Mouse (Mus musculus) kidney, postnatal 0 days (tissue): ENCODE measurements around the gene Fam3a. TPM values are rescaled to one million over a fixed set of nuclear protein-coding genes. Genes with fewer than 3 reads are reported as not detected.

Source experiments
- ATAC-seq: fragments of 200-750 bp; cut with Nextera tagmentation; replicated peaks from 2 replicates; pipeline ENCODE4 v1.8.0; 2017; ENCODE audit warnings: low read depth, moderate number of reproducible peaks, moderate TSS enrichment, moderate library complexity; ENCODE audit not compliant: low FRiP score
- DNase-seq: peaks from one replicate; pipeline ENCODE4 v3.0.0-alpha.2; 2016; ENCODE audit warnings: low spot score
- H3K27ac ChIP-seq: fragments of 300-500 bp; sonication (generic); 2 replicates; pipeline ENCODE4 v1.5.1; 2014; ENCODE audit warnings: mild to moderate bottlenecking
- H3K27me3 ChIP-seq: fragments of 300-500 bp; sonication (generic); 2 replicates; pipeline ENCODE4 v1.6.1; 2014; ENCODE audit warnings: low read length, mixed read lengths; ENCODE audit not compliant: insufficient read depth
- H3K36me3 ChIP-seq: fragments of 300-500 bp; sonication (generic); 2 replicates; pipeline ENCODE4 v1.6.1; 2014; ENCODE audit warnings: low read length, mixed read lengths; ENCODE audit not compliant: insufficient read depth
- H3K4me1 ChIP-seq: fragments of 300-500 bp; sonication (generic); replicated peaks from 2 replicates; pipeline ENCODE4 v1.6.1; 2014; ENCODE audit warnings: antibody characterized with exemption, low read length, mixed read lengths; ENCODE audit not compliant: insufficient read depth
- H3K4me2 ChIP-seq: fragments of 300-500 bp; sonication (generic); 2 replicates; pipeline ENCODE4 v1.6.1; 2014; ENCODE audit warnings: mild to moderate bottlenecking, low read length, moderate library complexity, mixed read lengths
- H3K4me3 ChIP-seq: fragments of 300-500 bp; sonication (generic); replicated peaks from 2 replicates; pipeline ENCODE4 v1.5.1; 2014; ENCODE audit warnings: low read depth, low read length
- H3K9ac ChIP-seq: fragments of 300-500 bp; sonication (generic); 2 replicates; pipeline ENCODE4 v1.6.1; 2014; ENCODE audit warnings: low read depth, low read length
- H3K9me3 ChIP-seq: fragments of 300-500 bp; sonication (generic); replicated peaks from 2 replicates; pipeline ENCODE4 v1.6.1; 2016; ENCODE audit warnings: low read length, inconsistent platforms, mixed read lengths
- CTCF ChIP-seq: IDR thresholded peaks from 2 replicates; pipeline ENCODE4 v1.5.1; 2016; ENCODE audit warnings: antibody characterized with exemption, low read depth, mild to moderate bottlenecking, moderate library complexity
- WGBS: fragments of 180-500 bp; shearing (Covaris S2); extraction: QIAGEN DNeasy Blood & Tissue Kit; methylation state at CpG from one replicate; pipeline ENCODE4 v1.1.7; 2014; 5-methylcytosine and 5-hydroxymethylcytosine counted together
- polyA plus RNA-seq: library from polyadenylated mRNA; unstranded; fragments of >200 nt; fragmentation: Nextera tagmentation; extraction: Ambion mirVana; gene quantifications from 2 replicates; pipeline ENCODE4 v1.2.1, GENCODE M21; 2015

The Fam3a gene
- polyA plus RNA-seq, 1 experiment from 2014 or later = 37.0 TPM

- peak within 1 kb of the TSS; percentile 36; the same call in 1 of the 2 replicates for H3K27ac ChIP-seq
Measured at GRCm38 (mm10) chrX:74353467-74353770, 39.7 kb downstream of the Fam3a start, which contains the start of gene Lage3. Gene Lage3, minus strand, starts transcription at chrX:74353618.

GRCm38 (mm10) chrX:74352645-74353466 is 40.2 kb downstream of the Fam3a start:
- Histone ChIP-seq H3K27ac (peak overlapping the region; percentile 36; the same call in 1 of the 2 replicates), H3K4me1 (no peaks in the 10 kb centered on the region), H3K9ac (peak overlapping the region; percentile 53), H3K36me3 (no peaks in the 10 kb centered on the region), H3K4me2 (peak overlapping the region; percentile 58), H3K4me3 (peak overlapping the region; percentile 47), H3K27me3 (no peaks in the 10 kb centered on the region), H3K9me3 (no peaks in the 10 kb centered on the region)
- TF ChIP-seq CTCF = no peak
- WGBS = 32% methylated on average over 13 of the region's 13 CpGs
- no peak for DNase-seq
- ATAC-seq = no peak

More at GRCm38 (mm10) chrX:74353467-74353770, 39.7 kb downstream of the Fam3a start, which contains the start of gene Lage3:
- no peaks in the 10 kb centered on the region for H3K27me3 ChIP-seq
- H3K9me3 ChIP-seq = no peaks in the 10 kb centered on the region
- peak within 1 kb of the TSS; percentile 53 for H3K9ac ChIP-seq
- peak within 1 kb of the TSS; percentile 58 for H3K4me2 ChIP-seq
- TF ChIP-seq CTCF = no peak
- ATAC-seq = peak; percentile 72
- 19% methylated on average over 11 of the region's 22 CpGs for WGBS
- H3K4me3 ChIP-seq = peak within 1 kb of the TSS; percentile 47
- DNase-seq = peak; percentile 87
- no peaks in the 10 kb centered on the region for H3K4me1 ChIP-seq
- no peaks in the 10 kb centered on the region for H3K36me3 ChIP-seq

Other genes starting within 250 kb of the Fam3a start
- gene Tex28, start 225.4 kb downstream of the Fam3a start, polyA plus RNA-seq = not detected in 2 replicates
- not detected in 2 replicates for gene Tktl1, start 216.0 kb downstream of the Fam3a start, polyA plus RNA-seq
- gene Flna, start 143.5 kb downstream of the Fam3a start, polyA plus RNA-seq = 185 and 206 TPM in 2 replicates
- gene Emd, start 138.6 kb downstream of the Fam3a start, polyA plus RNA-seq = 19.1 and 20.2 TPM in 2 replicates
- gene Rpl10, start 122.5 kb downstream of the Fam3a start, polyA plus RNA-seq = 860 and 883 TPM in 2 replicates
- 90.2 and 91.1 TPM in 2 replicates for gene Taz, start 111.4 kb downstream of the Fam3a start, polyA plus RNA-seq
- 14.1 and 15.0 TPM in 2 replicates for gene Dnase1l1, start 110.9 kb downstream of the Fam3a start, polyA plus RNA-seq
- gene Atp6ap1, start 96.2 kb downstream of the Fam3a start, polyA plus RNA-seq = 150 and 169 TPM in 2 replicates
- 95.2 and 111 TPM in 2 replicates for gene Gdi1, start 88.3 kb downstream of the Fam3a start, polyA plus RNA-seq
- 49.6 and 55.2 TPM in 2 replicates for gene Fam50a, start 80.2 kb downstream of the Fam3a start, polyA plus RNA-seq
- 4.0 and 5.2 TPM in 2 replicates for gene Plxna3, start 64.2 kb downstream of the Fam3a start, polyA plus RNA-seq
- 134 and 138 TPM in 2 replicates for gene Lage3, start 39.7 kb downstream of the Fam3a start, polyA plus RNA-seq
- 65.2 TPM in 2 replicates for gene Ubl4a, start 20.1 kb downstream of the Fam3a start, polyA plus RNA-seq
- 23.4 and 24.1 TPM in 2 replicates for gene Slc10a3, start 19.9 kb downstream of the Fam3a start, polyA plus RNA-seq
- 17.1 and 18.1 TPM in 2 replicates for gene Ikbkg, start within 50 bp of the Fam3a start, polyA plus RNA-seq
- 31.8 and 34.5 TPM in 2 replicates for gene G6pdx, start 35.9 kb upstream of the Fam3a start, polyA plus RNA-seq
- not detected in 2 replicates for gene Gm6880, start 88.1 kb upstream of the Fam3a start, polyA plus RNA-seq
- not detected in 2 replicates for gene Olfr1326-ps1, start 181.6 kb upstream of the Fam3a start, polyA plus RNA-seq
- gene Olfr1325, start 199.4 kb upstream of the Fam3a start, polyA plus RNA-seq = not detected in 2 replicates